Comparison of ENCODE assay signal across 9 mouse cellular contexts in genomic region chr5:73279732-73280566, GRCm38 (mm10). TPM values are rescaled to one million over a fixed set of nuclear protein-coding genes. Genes with fewer than 3 reads are reported as not detected.
DNase-seq lines count a peak whose midpoint lies in the region; ATAC-seq and TF ChIP-seq lines count a peak whose summit lies in the region.
"Had no signal": no experiment of that assay in that cellular context is flagged by ENCODE, and none has a peak within 500 bp of the region (broad histone marks: within the 10 kb centered on the region; RNA-seq: fewer than 3 reads in every experiment).

No protein-coding gene starts in this region.

- no peak for DNase-seq in kidney, adult 18-20 months
- DNase-seq in NIH3T3 (ENCODE audit: low read depth): peak; percentile 61
- DNase-seq in cerebellum, adult 2 months: no peak

- no peak for TF ChIP-seq CTCF in cerebellum, adult 2 months (IDR thresholded peaks at IDR 0.05; ENCODE audit: borderline replicate concordance, insufficient read depth, low read depth, low read length)

- 36% methylated on average over 4 of the region's 4 CpGs for whole genome bisulfite sequencing in kidney, embryonic 15.5 days
- whole genome bisulfite sequencing in embryonic facial prominence, embryonic 15.5 days: 43% methylated on average over 4 of the region's 4 CpGs
- WGBS in midbrain, embryonic 12.5 days: 58% methylated on average over 4 of the region's 4 CpGs
- WGBS in cerebellum, adult 2 months: 76% methylated on average over 4 of the region's 4 CpGs

- no peak overlapping the region for H3K4me3 ChIP-seq in kidney, embryonic 15.5 days (replicated peaks)
- no peak overlapping the region for H3K4me3 ChIP-seq in embryonic facial prominence, embryonic 15.5 days (replicated peaks)
- H3K4me3 ChIP-seq in midbrain, embryonic 12.5 days: no peak overlapping the region
- no peak overlapping the region for H3K4me3 ChIP-seq in cerebellum, adult 2 months (replicated peaks; ENCODE audit: insufficient read depth, low read depth, low read length)

- ATAC-seq in kidney, embryonic 15.5 days (replicated peaks; ENCODE audit: low FRiP score): no peak
- no peak for ATAC-seq in embryonic facial prominence, embryonic 15.5 days (ENCODE audit: insufficient number of reproducible peaks, low FRiP score, low TSS enrichment, low read depth)
- ATAC-seq in midbrain, embryonic 12.5 days (ENCODE audit: low FRiP score, low read depth): no peak
- ATAC-seq in erythroblast, adult 5-6 weeks (replicated peaks; ENCODE audit: low FRiP score, poor library complexity, severe bottlenecking): no peak
- ATAC-seq: Patski had no signal

- peak overlapping the region; percentile 74 for H3K27ac ChIP-seq in kidney, embryonic 15.5 days
- peak overlapping the region; percentile 63 for H3K27ac ChIP-seq in embryonic facial prominence, embryonic 15.5 days (replicated peaks)
- H3K27ac ChIP-seq in midbrain, embryonic 12.5 days (replicated peaks): peak overlapping the region; percentile 40; the same call in 1 of the 2 replicates
- no peak overlapping the region for H3K27ac ChIP-seq in cerebellum, adult 2 months (ENCODE audit: insufficient read depth, low read length)

- TF ChIP-seq POLR2A in cerebellum, adult 2 months (IDR thresholded peaks at IDR 0.05; ENCODE audit: borderline replicate concordance, insufficient read depth, low read length): no peak

- H3K9me3 ChIP-seq in kidney, embryonic 15.5 days (replicated peaks): no peaks in the 10 kb centered on the region
- no peaks in the 10 kb centered on the region for H3K9me3 ChIP-seq in embryonic facial prominence, embryonic 15.5 days (replicated peaks)
- H3K9me3 ChIP-seq in midbrain, embryonic 12.5 days: no peaks in the 10 kb centered on the region

- H3K4me2 ChIP-seq in kidney, embryonic 15.5 days: peak overlapping the region; percentile 20; the same call in 1 of the 2 replicates
- H3K4me2 ChIP-seq in embryonic facial prominence, embryonic 15.5 days (replicated peaks): no peak overlapping the region
- no peak overlapping the region for H3K4me2 ChIP-seq in midbrain, embryonic 12.5 days (replicated peaks)
- H3K4me2 ChIP-seq: liver, embryonic 11.5 days had no signal

- H3K9ac ChIP-seq in kidney, embryonic 15.5 days: no peak overlapping the region
- H3K9ac ChIP-seq in embryonic facial prominence, embryonic 15.5 days: no peak overlapping the region
- no peak overlapping the region for H3K9ac ChIP-seq in midbrain, embryonic 12.5 days (replicated peaks)

- peaks cover 18% of the 10 kb centered on the region for H3K4me1 ChIP-seq in kidney, embryonic 15.5 days
- H3K4me1 ChIP-seq in embryonic facial prominence, embryonic 15.5 days: peaks cover 6% of the 10 kb centered on the region
- H3K4me1 ChIP-seq in midbrain, embryonic 12.5 days: peaks cover 7% of the 10 kb centered on the region; the same call in 1 of the 2 replicates
- H3K4me1 ChIP-seq in cerebellum, adult 2 months (ENCODE audit: control insufficient read depth, insufficient read depth, low read length): no peaks in the 10 kb centered on the region

- H3K27me3 ChIP-seq in kidney, embryonic 15.5 days: no peaks in the 10 kb centered on the region
- no peaks in the 10 kb centered on the region for H3K27me3 ChIP-seq in embryonic facial prominence, embryonic 15.5 days
- H3K27me3 ChIP-seq in midbrain, embryonic 12.5 days: no peaks in the 10 kb centered on the region
- H3K27me3 ChIP-seq in cerebellum, adult 2 months (ENCODE audit: control insufficient read depth, insufficient read depth, low read length): no peaks in the 10 kb centered on the region
- H3K27me3 ChIP-seq: Patski had no signal

- no peaks in the 10 kb centered on the region for H3K36me3 ChIP-seq in kidney, embryonic 15.5 days
- H3K36me3 ChIP-seq in embryonic facial prominence, embryonic 15.5 days: no peaks in the 10 kb centered on the region
- no peaks in the 10 kb centered on the region for H3K36me3 ChIP-seq in midbrain, embryonic 12.5 days

RNA-seq across cellular contexts. Expression of gene Ociad1, which starts 12.6 kb away (rescaled TPM):
- polyA plus RNA-seq in kidney, embryonic 15.5 days (2015; fragmentation: Nextera tagmentation; extraction: Ambion mirVana): 237 and 247 TPM in 2 replicates
- 234 and 236 TPM in 2 replicates for polyA plus RNA-seq in embryonic facial prominence, embryonic 15.5 days (2015; fragmentation: Nextera tagmentation; extraction: Ambion mirVana)
- polyA plus RNA-seq in midbrain, embryonic 12.5 days (2016; fragmentation: Nextera tagmentation; extraction: Ambion mirVana): 186 and 219 TPM in 2 replicates
- 319 and 355 TPM in 2 replicates for polyA plus RNA-seq in cerebellum, adult 2 months (2012; rRNA removed)
- 69.2 and 94.7 TPM in 2 replicates for total RNA-seq in erythroblast, adult 5-6 weeks (2015; ENCODE audit: low replicate concordance)
- 103 and 137 TPM in 2 replicates for total RNA-seq in erythroblast, adult 5-6 weeks (2017; ENCODE audit: low replicate concordance)

RNA-seq across cellular contexts. Expression of gene Fryl, which starts 23.5 kb away (rescaled TPM):
- polyA plus RNA-seq in kidney, embryonic 15.5 days (2015; fragmentation: Nextera tagmentation; extraction: Ambion mirVana): 34.4 and 34.8 TPM in 2 replicates
- polyA plus RNA-seq in embryonic facial prominence, embryonic 15.5 days (2015; fragmentation: Nextera tagmentation; extraction: Ambion mirVana): 30.8 and 31.3 TPM in 2 replicates
- 48.7 and 52.0 TPM in 2 replicates for polyA plus RNA-seq in midbrain, embryonic 12.5 days (2016; fragmentation: Nextera tagmentation; extraction: Ambion mirVana)
- 60.2 and 61.4 TPM in 2 replicates for polyA plus RNA-seq in cerebellum, adult 2 months (2012; rRNA removed)
- total RNA-seq in erythroblast, adult 5-6 weeks (2015; ENCODE audit: low replicate concordance): 635 and 792 TPM in 2 replicates
- 1,411 and 1,492 TPM in 2 replicates for total RNA-seq in erythroblast, adult 5-6 weeks (2017; ENCODE audit: low replicate concordance)
